Mouse (Mus musculus): ENCODE data around the gene Mrps21.
A peak's percentile ranks its signal among the peaks of the same experiment; 100 is the strongest.
"Not testable (repeated sequence)": the region's sequence is repeated elsewhere in the genome, so short reads cannot be mapped to it uniquely, and the experiment has no call there.

Mrps21 gene

GRCm38 (mm10) chr3:95871392-95871867 lies at the start of gene Mrps21:
Gene Mrps21 (minus strand): TSS chr3:95871519.
- peak; percentile 94 for DNase-seq

GRCm38 (mm10) chr3:95920532-95920931 lies 49.2 kb upstream of the Mrps21 start:
- not testable (repeated sequence) for DNase-seq

- DNase-seq: no peak
Observed at GRCm38 (mm10) chr3:95916760-95917159, 45.4 kb upstream of the Mrps21 start.

- DNase-seq: no peak
Observed at GRCm38 (mm10) chr3:95914706-95915105, 43.4 kb upstream of the Mrps21 start.

GRCm38 (mm10) chr3:95907613-95908012 lies 36.3 kb upstream of the Mrps21 start:
- DNase-seq: peak; percentile 38

GRCm38 (mm10) chr3:95906860-95907259 lies 35.5 kb upstream of the Mrps21 start:
- DNase-seq: peak; percentile 64

GRCm38 (mm10) chr3:95905940-95906492 lies 34.7 kb upstream of the Mrps21 start:
- DNase-seq: peak; percentile 71

- DNase-seq: peak; percentile 52
Observed at GRCm38 (mm10) chr3:95905146-95905939, 34.0 kb upstream of the Mrps21 start.

- DNase-seq: peak; percentile 66
Observed at GRCm38 (mm10) chr3:95904568-95904967, 33.2 kb upstream of the Mrps21 start, which contains the start of gene Car14. Gene Car14 (minus strand): TSS chr3:95904691.

- DNase-seq: peak; percentile 90
Observed at GRCm38 (mm10) chr3:95903753-95904502, 32.6 kb upstream of the Mrps21 start.

GRCm38 (mm10) chr3:95902643-95903042 lies 31.3 kb upstream of the Mrps21 start:
- peak; percentile 15 for DNase-seq

- DNase-seq: no peak
Observed at GRCm38 (mm10) chr3:95902373-95902625, 31.0 kb upstream of the Mrps21 start.

GRCm38 (mm10) chr3:95901616-95902372 lies 30.5 kb upstream of the Mrps21 start:
- DNase-seq: peak; percentile 87

GRCm38 (mm10) chr3:95899800-95900524 lies 28.6 kb upstream of the Mrps21 start:
- no peak for DNase-seq

- DNase-seq: not testable (repeated sequence)
Observed at GRCm38 (mm10) chr3:95895501-95895900, 24.2 kb upstream of the Mrps21 start.

GRCm38 (mm10) chr3:95894317-95895160 lies 23.2 kb upstream of the Mrps21 start:
- DNase-seq: peak; percentile 87

GRCm38 (mm10) chr3:95893606-95894316 lies 22.4 kb upstream of the Mrps21 start, which contains the start of gene Aph1a:
Gene Aph1a (plus strand): TSS chr3:95893969.
- DNase-seq: peak; percentile 99

GRCm38 (mm10) chr3:95893126-95893525 lies 21.8 kb upstream of the Mrps21 start:
- no peak for DNase-seq

GRCm38 (mm10) chr3:95892066-95893052 lies 21.0 kb upstream of the Mrps21 start:
- no peak for DNase-seq
